Comparison of ENCODE assay signal across 30 mouse cellular contexts in the genomic region with DNA sequence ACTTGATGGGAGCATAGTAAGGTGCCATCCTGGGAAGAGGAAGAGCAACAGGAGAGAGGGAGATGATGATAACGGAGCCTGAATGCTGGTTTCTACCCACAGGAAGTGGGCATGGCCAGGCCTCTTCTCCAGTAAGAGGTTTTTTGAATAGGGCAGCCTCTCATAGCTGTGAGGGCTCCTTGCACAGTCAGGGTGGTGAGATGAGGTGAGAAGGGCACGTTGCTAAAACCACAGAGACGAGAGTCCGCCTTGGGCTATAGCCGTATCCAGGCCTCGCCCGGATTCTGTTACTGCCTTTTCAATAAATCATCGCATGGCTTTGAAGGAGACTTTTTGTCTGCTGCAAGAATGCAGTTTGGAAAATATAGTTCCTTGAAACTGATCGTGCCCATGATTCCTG.
DNase-seq lines count a peak whose midpoint lies in the region; ATAC-seq lines count a peak whose summit lies in the region.
"Had no signal": no experiment of that assay in that cellular context is flagged by ENCODE, and none has a peak within 500 bp of the region (broad histone marks: within the 10 kb centered on the region; RNA-seq: fewer than 3 reads in every experiment).

No protein-coding gene starts in this region.

- 55% methylated on average over 9 of the region's 9 CpGs for WGBS in liver, embryonic 12.5 days (ENCODE audit: insufficient replicate concordance)

- H3K4me1 ChIP-seq in liver, embryonic 12.5 days: peaks cover 6% of the 10 kb centered on the region; the same call in 1 of the 2 replicates

- no peak overlapping the region for H3K4me2 ChIP-seq in liver, embryonic 12.5 days
- H3K4me2 ChIP-seq: heart, embryonic 15.5 days; hindbrain, embryonic 13.5 days; kidney, embryonic 15.5 days; liver, embryonic 13.5 days; stomach, embryonic 15.5 days had no signal

- no peak overlapping the region for H3K27ac ChIP-seq in liver, embryonic 12.5 days
- H3K27ac ChIP-seq: heart, embryonic 10.5 days; heart, embryonic 15.5 days; hindbrain, embryonic 13.5 days; kidney, embryonic 15.5 days; liver, embryonic 13.5 days; stomach, embryonic 15.5 days had no signal

- H3K9me3 ChIP-seq in liver, embryonic 12.5 days (replicated peaks): no peaks in the 10 kb centered on the region
- H3K9me3 ChIP-seq: heart, embryonic 10.5 days; heart, embryonic 15.5 days; hindbrain, embryonic 13.5 days; kidney, embryonic 15.5 days; liver, embryonic 13.5 days; stomach, embryonic 15.5 days had no signal

- no peak overlapping the region for H3K4me3 ChIP-seq in liver, embryonic 12.5 days
- H3K4me3 ChIP-seq: erythroblast, embryonic 14.5 days; heart, embryonic 10.5 days; heart, embryonic 15.5 days; hindbrain, embryonic 13.5 days; kidney, embryonic 15.5 days; liver, embryonic 13.5 days; stomach, embryonic 15.5 days had no signal

- peaks cover 19% of the 10 kb centered on the region for H3K27me3 ChIP-seq in liver, embryonic 12.5 days (replicated peaks)
- H3K27me3 ChIP-seq: heart, embryonic 15.5 days; hindbrain, embryonic 13.5 days; kidney, embryonic 15.5 days; stomach, embryonic 15.5 days had no signal

- DNase-seq in embryo, embryonic 10.5 days (ENCODE audit: low spot score): peak; percentile 9
- DNase-seq in embryo, embryonic 11 days: no peak
- peak; percentile 34 for DNase-seq in CD4-positive helper T cell, adult 2 months (ENCODE audit: low read depth, low spot score)
- peak; percentile 34 for DNase-seq in naive thymus-derived CD4-positive, alpha-beta T cell, adult 2 months (ENCODE audit: low read depth)
- no peak for DNase-seq in spleen, postnatal 36 days (ENCODE audit: low spot score in 2 of 2)
- DNase-seq in B cell, adult 2 months: no peak
- DNase-seq: adrenal gland, adult 8-10 months; cerebellum, adult 2 months; cerebellum, postnatal 14 days; forebrain, postnatal 0 days; gastrocnemius, postnatal 14 days; heart, postnatal 36 days; kidney, postnatal 36 days; left cerebral cortex, postnatal 4 days; liver, embryonic 13.5 days; lung, adult 18-20 months; lung, postnatal 4 days; midbrain, embryonic 14.5 days; right cerebral cortex, postnatal 14 days; thymus, postnatal 14 days had no signal

- peak; percentile 23 to 60; a peak in 2 of 4 replicates for ATAC-seq in hematopoietic stem cell, adult 5-6 weeks (replicated peaks in 1 of 2; ENCODE audit: insufficient read depth in 1 of 2, low FRiP score in 2 of 2, low TSS enrichment in 1 of 2, low read depth in 1 of 2, poor library complexity in 2 of 2, severe bottlenecking in 2 of 2)
- no peak for ATAC-seq in liver, embryonic 12.5 days
- ATAC-seq: forebrain, postnatal 0 days; intestine, postnatal 0 days; lung, postnatal 0 days had no signal

- no peaks in the 10 kb centered on the region for H3K36me3 ChIP-seq in liver, embryonic 12.5 days
- H3K36me3 ChIP-seq: liver, embryonic 13.5 days; stomach, embryonic 15.5 days had no signal

- no peak overlapping the region for H3K9ac ChIP-seq in liver, embryonic 12.5 days
- H3K9ac ChIP-seq: forebrain, postnatal 0 days; heart, embryonic 15.5 days; hindbrain, embryonic 13.5 days; kidney, embryonic 15.5 days; liver, embryonic 13.5 days; stomach, embryonic 15.5 days had no signal

Comparison
In these comparisons a context has a peak if more than half of its experiments do, and no peak if none do; other contexts are left out.
1. DNase-seq: peak in embryo, embryonic 10.5 days (single experiment), CD4-positive helper T cell, adult 2 months (single experiment) and naive thymus-derived CD4-positive, alpha-beta T cell, adult 2 months (single experiment); none in embryo, embryonic 11 days (single experiment), spleen, postnatal 36 days (0 of 2) and B cell, adult 2 months (0 of 2).